Mouse (Mus musculus): ENCODE data around the gene Timmdc1. TPM values are rescaled to one million over a fixed set of nuclear protein-coding genes. Genes with fewer than 3 reads are reported as not detected.

Timmdc1 gene
- polyA plus RNA-seq, 1 experiment from 2014 or later: 29.6 TPM

DNA sequence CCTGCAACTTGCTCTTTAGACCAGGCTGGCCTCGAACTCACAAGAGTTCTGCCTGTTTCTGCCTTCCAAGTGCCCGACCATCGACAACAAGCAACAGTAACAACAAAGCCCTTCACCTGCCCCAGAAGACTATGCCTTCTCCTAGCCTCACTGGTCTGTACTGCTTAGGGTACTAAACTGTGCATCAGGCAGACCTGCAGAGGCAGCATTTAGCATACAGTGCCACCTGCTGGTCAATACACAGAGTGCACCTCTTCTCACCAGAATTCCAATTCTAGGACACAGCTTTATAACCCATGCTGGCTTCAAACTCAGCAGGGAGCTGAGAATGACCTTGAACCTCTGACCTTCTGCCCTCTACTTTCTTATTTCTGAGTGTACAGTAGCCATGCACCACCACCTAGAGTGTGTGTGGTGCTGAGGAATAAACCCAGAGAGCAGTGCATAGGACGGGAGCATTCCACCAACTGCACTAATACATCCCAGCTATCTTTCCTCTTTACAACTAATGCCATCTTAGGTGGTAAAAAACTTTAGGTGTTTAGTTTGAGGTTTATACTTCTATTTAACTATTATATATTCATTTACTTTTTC is 16.3 kb downstream of the Timmdc1 start:
- WGBS: 76% methylated on average over 4 of the region's 4 CpGs
- H3K27ac ChIP-seq (ENCODE audit: low read depth, low read length): no peak overlapping the region
- no peaks in the 10 kb centered on the region; the same call in 1 of the 2 replicates for H3K36me3 ChIP-seq (ENCODE audit: control insufficient read depth, insufficient read depth, low read length)

DNA sequence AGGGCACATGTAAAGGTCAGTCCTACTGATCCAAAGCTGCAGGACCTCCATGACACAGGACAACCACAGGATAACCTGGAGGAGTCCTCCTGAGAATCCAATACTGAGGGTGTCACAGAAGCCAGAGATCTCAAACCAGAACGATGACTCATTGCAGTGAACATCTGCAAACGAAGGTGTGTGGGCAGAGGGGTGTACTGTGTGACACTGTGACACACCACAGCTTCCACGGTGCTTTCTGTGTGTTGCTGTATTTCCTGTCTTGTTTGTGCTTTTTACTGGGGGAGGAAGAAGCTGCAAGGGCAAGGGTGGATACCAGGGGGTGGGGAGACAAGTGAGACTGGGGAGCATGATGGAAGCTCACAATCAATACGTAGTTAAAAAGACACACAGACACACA is 18.9 kb downstream of the Timmdc1 start:
- no peak overlapping the region for H3K27ac ChIP-seq (ENCODE audit: low read depth, low read length)
- H3K27me3 ChIP-seq (ENCODE audit: control insufficient read depth, insufficient read depth, low read length): no peaks in the 10 kb centered on the region
- H3K4me2 ChIP-seq (ENCODE audit: low read depth): no peak overlapping the region
- no peak overlapping the region for H3K4me3 ChIP-seq (ENCODE audit: low read depth, low read length)
- H3K9ac ChIP-seq (ENCODE audit: low read length): no peak overlapping the region
- no peaks in the 10 kb centered on the region for H3K9me3 ChIP-seq (ENCODE audit: control insufficient read depth, low read length)
- peaks cover 2% of the 10 kb centered on the region for H3K36me3 ChIP-seq (ENCODE audit: control insufficient read depth, insufficient read depth, low read length)
- 91% methylated on average over 4 of the region's 4 CpGs for WGBS
- DNase-seq (ENCODE audit: low spot score) (no peak), ATAC-seq (ENCODE audit: insufficient read depth, low FRiP score, low TSS enrichment) (no peak)
- no peaks in the 10 kb centered on the region for H3K4me1 ChIP-seq (ENCODE audit: control insufficient read depth, insufficient read depth, low read length)

More for the DNA sequence above, 16.3 kb downstream of the Timmdc1 start:
- H3K4me2 ChIP-seq (ENCODE audit: low read depth): no peak overlapping the region
- no peak overlapping the region for H3K9ac ChIP-seq (ENCODE audit: low read length)
- no peak overlapping the region for H3K4me3 ChIP-seq (ENCODE audit: low read depth, low read length)
- no peaks in the 10 kb centered on the region for H3K4me1 ChIP-seq (ENCODE audit: control insufficient read depth, insufficient read depth, low read length)
- ATAC-seq (ENCODE audit: insufficient read depth, low FRiP score, low TSS enrichment) (peak; percentile 72; the same call in 1 of the 2 replicates), DNase-seq (ENCODE audit: low spot score) (peak; percentile 62)
- no peaks in the 10 kb centered on the region for H3K9me3 ChIP-seq (ENCODE audit: control insufficient read depth, low read length)
- H3K27me3 ChIP-seq (ENCODE audit: control insufficient read depth, insufficient read depth, low read length): no peaks in the 10 kb centered on the region

DNA sequence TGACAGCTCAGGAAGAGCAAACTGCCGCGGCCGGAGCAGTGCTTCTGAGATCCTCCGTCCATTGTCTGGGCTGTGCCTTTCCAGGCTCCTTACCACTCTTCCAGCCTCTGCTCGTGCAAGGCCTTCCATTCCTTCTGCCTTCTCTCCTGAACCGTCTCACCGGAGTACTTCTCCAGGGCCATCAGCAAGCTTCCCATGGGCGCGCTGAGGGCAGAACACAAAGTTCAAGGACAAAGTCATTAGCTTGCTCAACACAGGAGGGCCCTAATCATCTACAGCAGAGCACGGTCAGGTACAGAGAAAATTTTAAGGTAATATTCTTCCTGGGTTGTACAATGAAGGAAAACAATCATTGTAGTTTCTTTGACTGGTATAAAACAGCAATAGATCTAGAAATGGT is 20.0 kb downstream of the Timmdc1 start:
- no peak for DNase-seq (ENCODE audit: low spot score)
- no peaks in the 10 kb centered on the region for H3K4me1 ChIP-seq (ENCODE audit: control insufficient read depth, insufficient read depth, low read length)
- no peak overlapping the region for H3K27ac ChIP-seq (ENCODE audit: low read depth, low read length)
- no peak overlapping the region for H3K4me2 ChIP-seq (ENCODE audit: low read depth)
- WGBS: 91% methylated on average over 10 of the region's 10 CpGs
- ATAC-seq (ENCODE audit: insufficient read depth, low FRiP score, low TSS enrichment): no peak
- no peak overlapping the region for H3K4me3 ChIP-seq (ENCODE audit: low read depth, low read length)
- no peaks in the 10 kb centered on the region for H3K27me3 ChIP-seq (ENCODE audit: control insufficient read depth, insufficient read depth, low read length)
- no peak overlapping the region for H3K9ac ChIP-seq (ENCODE audit: low read length)
- peaks cover 2% of the 10 kb centered on the region for H3K36me3 ChIP-seq (ENCODE audit: control insufficient read depth, insufficient read depth, low read length)
- no peaks in the 10 kb centered on the region for H3K9me3 ChIP-seq (ENCODE audit: control insufficient read depth, low read length)

DNA sequence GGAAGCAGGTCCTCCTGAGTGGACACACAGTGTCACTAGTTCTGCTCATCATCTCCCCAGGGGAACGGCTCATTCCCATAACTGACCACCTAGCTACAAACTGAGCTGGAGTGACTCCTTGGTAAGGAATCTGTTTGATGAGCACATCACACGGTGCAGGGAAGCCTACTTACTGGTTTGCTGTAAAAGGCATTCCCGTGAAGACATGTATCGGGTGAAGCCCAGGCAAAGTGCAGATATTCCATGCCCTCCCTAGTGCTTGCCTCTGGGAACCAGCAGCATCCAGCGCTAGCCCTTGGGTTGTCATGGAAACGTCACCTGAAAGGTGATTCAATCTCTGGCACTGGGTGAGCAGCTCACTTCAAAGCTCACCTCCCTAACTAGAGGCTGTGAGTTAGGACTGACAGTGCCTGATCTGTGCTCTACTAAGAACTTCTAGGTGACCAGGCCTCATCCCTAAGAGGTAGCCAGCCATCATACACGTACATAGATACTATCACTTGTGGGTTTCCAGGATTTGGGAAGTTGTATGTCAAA is 25.8 kb downstream of the Timmdc1 start:
- no peak for ATAC-seq (ENCODE audit: insufficient read depth, low FRiP score, low TSS enrichment)
- no peak for DNase-seq (ENCODE audit: low spot score)
- Histone ChIP-seq H3K4me2 (ENCODE audit: low read depth) (no peak overlapping the region), H3K36me3 (ENCODE audit: control insufficient read depth, insufficient read depth, low read length) (peaks cover 2% of the 10 kb centered on the region; the same call in 1 of the 2 replicates), H3K9ac (ENCODE audit: low read length) (no peak overlapping the region), H3K9me3 (ENCODE audit: control insufficient read depth, low read length) (no peaks in the 10 kb centered on the region), H3K27ac (ENCODE audit: low read depth, low read length) (no peak overlapping the region), H3K4me3 (ENCODE audit: low read depth, low read length) (no peak overlapping the region), H3K4me1 (ENCODE audit: control insufficient read depth, insufficient read depth, low read length) (no peaks in the 10 kb centered on the region), H3K27me3 (ENCODE audit: control insufficient read depth, insufficient read depth, low read length) (no peaks in the 10 kb centered on the region)
- 86% methylated on average over 7 of the region's 7 CpGs for WGBS

DNA sequence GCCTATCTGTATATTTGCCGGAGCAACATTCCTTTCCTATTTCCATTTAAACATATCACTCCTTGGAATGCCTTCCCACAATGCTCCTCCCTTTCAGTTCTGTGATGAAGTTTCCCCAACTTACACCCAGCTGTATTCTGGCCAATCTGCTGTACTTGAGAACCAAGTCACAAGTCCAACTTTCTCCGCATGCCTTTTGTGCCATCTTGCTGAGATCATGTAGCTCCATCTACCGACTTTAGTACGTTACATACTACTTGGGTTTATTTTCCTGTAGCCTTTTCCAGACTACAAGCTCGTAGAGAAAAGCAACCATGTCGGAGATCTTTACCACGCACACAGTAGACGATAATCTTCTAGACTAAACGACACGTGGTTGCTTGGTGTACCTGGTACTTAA is 28.6 kb downstream of the Timmdc1 start:
- Histone ChIP-seq H3K9me3 (ENCODE audit: control insufficient read depth, low read length) (no peaks in the 10 kb centered on the region), H3K27ac (ENCODE audit: low read depth, low read length) (no peak overlapping the region), H3K27me3 (ENCODE audit: control insufficient read depth, insufficient read depth, low read length) (no peaks in the 10 kb centered on the region), H3K4me1 (ENCODE audit: control insufficient read depth, insufficient read depth, low read length) (no peaks in the 10 kb centered on the region), H3K9ac (ENCODE audit: low read length) (no peak overlapping the region), H3K36me3 (ENCODE audit: control insufficient read depth, insufficient read depth, low read length) (peaks cover under 1% of the 10 kb centered on the region; the same call in 1 of the 2 replicates), H3K4me2 (ENCODE audit: low read depth) (no peak overlapping the region), H3K4me3 (ENCODE audit: low read depth, low read length) (no peak overlapping the region)
- WGBS: 87% methylated on average over 10 of the region's 10 CpGs
- ATAC-seq (ENCODE audit: insufficient read depth, low FRiP score, low TSS enrichment) (no peak), DNase-seq (ENCODE audit: low spot score) (no peak)

DNA sequence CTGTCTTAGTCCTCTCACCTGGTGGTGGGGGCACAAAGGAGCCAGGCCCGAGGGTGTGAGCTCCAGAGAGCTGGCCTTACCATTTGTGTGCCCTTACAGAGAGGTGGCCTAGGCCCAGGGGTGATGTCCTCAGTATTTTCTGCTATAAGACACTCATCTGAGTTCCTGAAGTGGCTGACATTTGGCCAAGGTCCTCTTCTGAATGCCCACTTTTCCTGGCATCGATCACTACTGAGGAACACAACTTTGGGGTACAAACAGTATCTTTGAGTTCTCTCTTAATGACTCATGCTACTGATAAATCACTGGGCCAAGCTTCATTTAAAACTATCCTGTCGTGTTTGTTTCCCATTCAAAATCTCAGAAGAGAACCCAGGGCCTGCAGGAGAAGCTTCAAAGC is 29.9 kb downstream of the Timmdc1 start:
- 86% methylated on average over 3 of the region's 3 CpGs for WGBS
- Histone ChIP-seq H3K36me3 (ENCODE audit: control insufficient read depth, insufficient read depth, low read length) (no peaks in the 10 kb centered on the region), H3K9ac (ENCODE audit: low read length) (no peak overlapping the region), H3K27ac (ENCODE audit: low read depth, low read length) (no peak overlapping the region), H3K4me2 (ENCODE audit: low read depth) (no peak overlapping the region), H3K9me3 (ENCODE audit: control insufficient read depth, low read length) (no peaks in the 10 kb centered on the region), H3K4me1 (ENCODE audit: control insufficient read depth, insufficient read depth, low read length) (no peaks in the 10 kb centered on the region), H3K27me3 (ENCODE audit: control insufficient read depth, insufficient read depth, low read length) (no peaks in the 10 kb centered on the region), H3K4me3 (ENCODE audit: low read depth, low read length) (no peak overlapping the region)
- DNase-seq (ENCODE audit: low spot score) (no peak), ATAC-seq (ENCODE audit: insufficient read depth, low FRiP score, low TSS enrichment) (no peak)

DNA sequence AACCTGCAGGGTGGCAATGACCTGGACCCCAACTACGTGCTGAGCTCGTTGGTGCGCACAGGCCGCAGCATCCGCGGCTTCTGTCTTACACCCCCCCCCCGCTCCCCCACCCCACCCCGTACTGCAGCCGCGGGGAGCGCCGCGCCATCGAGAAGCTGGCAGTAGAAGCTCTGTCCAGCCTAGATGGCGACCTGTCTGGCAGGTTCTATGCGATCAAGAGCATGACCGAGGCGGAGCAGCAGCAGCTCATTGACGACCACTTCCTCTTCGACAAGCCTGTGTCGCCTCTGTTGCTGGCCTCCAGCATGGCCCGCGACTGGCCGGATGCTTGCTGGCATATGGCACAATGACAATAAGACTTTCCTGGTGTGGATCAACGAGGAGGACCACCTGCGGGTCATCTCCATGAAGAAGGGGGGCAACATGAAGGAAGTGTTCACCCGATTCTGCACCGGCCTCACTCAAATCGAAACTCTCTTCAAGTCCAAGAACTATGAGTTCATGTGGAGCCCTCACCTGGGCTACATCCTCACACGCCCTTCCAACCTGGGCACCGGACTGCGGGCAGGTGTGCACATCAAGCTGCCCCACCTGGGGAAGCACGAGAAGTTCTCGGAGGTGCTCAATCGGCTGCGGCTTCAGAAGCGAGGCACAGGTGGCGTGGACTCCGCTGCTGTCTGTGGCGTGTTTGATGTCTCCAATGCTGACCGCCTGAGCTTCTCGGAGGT is 38.7 kb downstream of the Timmdc1 start:
- Histone ChIP-seq H3K27ac (ENCODE audit: low read depth, low read length) (no peak overlapping the region), H3K27me3 (ENCODE audit: control insufficient read depth, insufficient read depth, low read length) (peaks cover 8% of the 10 kb centered on the region; the same call in 1 of the 2 replicates), H3K9me3 (ENCODE audit: control insufficient read depth, low read length) (no peaks in the 10 kb centered on the region), H3K9ac (ENCODE audit: low read length) (no peak overlapping the region), H3K4me3 (ENCODE audit: low read depth, low read length) (peak overlapping the region; percentile 25), H3K4me1 (ENCODE audit: control insufficient read depth, insufficient read depth, low read length) (no peaks in the 10 kb centered on the region), H3K4me2 (ENCODE audit: low read depth) (peak overlapping the region; percentile 45), H3K36me3 (ENCODE audit: control insufficient read depth, insufficient read depth, low read length) (no peaks in the 10 kb centered on the region)
- 0 out of 2 replicates have a peak, but pooled peaks have one; percentile 23 for ATAC-seq (ENCODE audit: insufficient read depth, low FRiP score, low TSS enrichment)
- DNase-seq (ENCODE audit: low spot score): no peak
- 34% methylated on average over 39 of the region's 42 CpGs for WGBS

DNA sequence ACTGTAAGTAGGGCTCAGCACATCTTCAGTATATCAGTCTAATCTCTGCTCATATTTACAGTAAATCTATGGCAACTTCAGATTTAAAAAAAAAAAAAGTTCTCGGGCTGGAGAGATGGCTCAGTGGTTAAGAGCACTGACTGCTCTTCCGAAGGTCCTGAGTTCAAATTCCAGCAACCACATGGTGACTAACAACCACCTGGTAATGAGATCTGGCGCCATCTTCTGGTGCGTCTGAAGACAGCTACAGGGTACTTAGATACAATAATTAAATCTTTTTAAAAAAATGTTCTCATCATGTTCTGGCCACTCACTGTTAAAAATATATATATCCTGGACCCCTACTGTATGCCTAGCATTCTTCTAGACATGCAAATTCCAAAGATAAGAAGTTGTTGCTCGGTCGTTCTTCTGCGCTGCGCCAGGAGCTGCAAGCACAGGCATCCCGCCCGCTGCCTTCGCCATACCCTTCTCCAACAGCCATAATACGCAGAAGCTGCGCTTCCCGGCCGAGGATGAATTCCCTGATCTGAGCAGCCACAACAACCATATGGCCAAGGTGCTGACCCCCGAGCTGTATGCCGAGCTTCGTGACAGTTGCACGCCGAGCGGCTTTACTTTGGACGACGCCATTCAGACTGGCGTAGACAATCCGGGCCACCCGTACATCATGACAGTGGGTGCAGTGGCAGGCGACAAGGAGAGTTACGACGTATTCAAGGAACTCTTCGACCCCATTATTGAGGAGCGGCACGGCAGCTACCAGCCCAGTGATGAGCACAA is 39.5 kb downstream of the Timmdc1 start:
- DNase-seq (ENCODE audit: low spot score): peak; percentile 46
- Histone ChIP-seq H3K27ac (ENCODE audit: low read depth, low read length) (no peak overlapping the region), H3K4me1 (ENCODE audit: control insufficient read depth, insufficient read depth, low read length) (no peaks in the 10 kb centered on the region), H3K27me3 (ENCODE audit: control insufficient read depth, insufficient read depth, low read length) (peaks cover 8% of the 10 kb centered on the region; the same call in 1 of the 2 replicates), H3K4me2 (ENCODE audit: low read depth) (peak overlapping the region; percentile 45), H3K36me3 (ENCODE audit: control insufficient read depth, insufficient read depth, low read length) (no peaks in the 10 kb centered on the region), H3K4me3 (ENCODE audit: low read depth, low read length) (peak overlapping the region; percentile 25), H3K9ac (ENCODE audit: low read length) (no peak overlapping the region), H3K9me3 (ENCODE audit: control insufficient read depth, low read length) (no peaks in the 10 kb centered on the region)
- 0 out of 2 replicates have a peak, but pooled peaks have one; percentile 35 for ATAC-seq (ENCODE audit: insufficient read depth, low FRiP score, low TSS enrichment)
- 22% methylated on average over 32 of the region's 32 CpGs for WGBS

Measured in neural tube, embryonic 11.5 days (tissue).